Mouse (Mus musculus) embryo, embryonic 11.5 days (tissue): ENCODE measurements at regions not wholly inside any gene's neighbourhood (a gene's known extent, or its start where the extent isn't known, plus 50 kb on each side); places are given as distances from the start of the nearest gene placed in this dataset.
"Not testable (repeated sequence)": the region's sequence is repeated elsewhere in the genome, so short reads cannot be mapped to it uniquely, and the experiment has no call there.

Experiments
- DNase-seq: peaks from one replicate; pipeline ENCODE4 v3.0.0-alpha.2; 2012; ENCODE audit warnings: low read depth, low spot score

GRCm38 (mm10) chr13:50754911-50755310 lies 56.8 kb downstream of the Gm8765 start:
- DNase-seq = not testable (repeated sequence)

GRCm38 (mm10) chr13:50756334-50756733 lies 58.2 kb downstream of the Gm8765 start:
- not testable (repeated sequence) for DNase-seq

- no peak for DNase-seq
These were observed 66.5 kb downstream of the Gm8765 start for GRCm38 (mm10) chr13:50764618-50765017.

GRCm38 (mm10) chr13:50780036-50780435 lies 81.9 kb downstream of the Gm8765 start:
- DNase-seq = not testable (repeated sequence)

GRCm38 (mm10) chr13:50829879-50830550 lies 131.9 kb downstream of the Gm8765 start:
- peak; percentile 4 for DNase-seq
